In genomic region chr12:30883986-30884621, GRCm38 (mm10) we compare ENCODE assay signal across 8 mouse cellular contexts. TPM values are rescaled to one million over a fixed set of nuclear protein-coding genes. Genes with fewer than 3 reads are reported as not detected.
A peak's percentile ranks its signal among the peaks of the same experiment; 100 is the strongest.
DNase-seq lines count a peak whose midpoint lies in the region; ATAC-seq and TF ChIP-seq lines count a peak whose summit lies in the region.

TSS of gene Alkal2 (plus strand) at chr12:30884322.

- peak within 1 kb of the TSS; percentile 42 for H3K9ac ChIP-seq in hindbrain, embryonic 15.5 days

- peaks cover 39% of the 10 kb centered on the region for H3K27me3 ChIP-seq in hindbrain, embryonic 15.5 days

- H3K4me3 ChIP-seq in layer of hippocampus, adult 2 months: peak within 1 kb of the TSS; percentile 68
- H3K4me3 ChIP-seq in bone marrow macrophage, adult 2 months (ENCODE audit: insufficient read depth, low read length): peak within 1 kb of the TSS; percentile 35
- peak within 1 kb of the TSS; percentile 53 for H3K4me3 ChIP-seq in hindbrain, embryonic 15.5 days

- TF ChIP-seq CTCF in layer of hippocampus, adult 2 months (conservative IDR thresholded peaks at IDR 0.05): no peak
- TF ChIP-seq CTCF in bone marrow macrophage, adult 2 months (IDR thresholded peaks at IDR 0.05; ENCODE audit: low read depth, low read length): no peak

- no peak for DNase-seq in layer of hippocampus, adult 2 months (ENCODE audit: low spot score in 2 of 2)
- no peak for DNase-seq in layer of hippocampus, adult 9-10 months (ENCODE audit: low spot score)
- DNase-seq in gastrocnemius, adult 18-20 months (ENCODE audit: low spot score): peak; percentile 31
- DNase-seq in spleen, postnatal 14 days (ENCODE audit: low spot score in 2 of 2): no peak
- no peak for DNase-seq in thymus, postnatal 14 days

- H3K9me3 ChIP-seq in hindbrain, embryonic 15.5 days: no peaks in the 10 kb centered on the region

- WGBS in hindbrain, embryonic 15.5 days: under 1% methylated on average over 54 of the region's 58 CpGs

- peak within 1 kb of the TSS; percentile 99 for H3K4me2 ChIP-seq in hindbrain, embryonic 15.5 days

- no peak within 1 kb of the TSS for H3K27ac ChIP-seq in layer of hippocampus, adult 2 months
- no peak within 1 kb of the TSS for H3K27ac ChIP-seq in bone marrow macrophage, adult 2 months (ENCODE audit: insufficient read depth, low read depth, low read length)
- no peak within 1 kb of the TSS for H3K27ac ChIP-seq in hindbrain, embryonic 15.5 days (replicated peaks)

- no peaks in the 10 kb centered on the region for H3K36me3 ChIP-seq in hindbrain, embryonic 15.5 days

- peak; percentile 77 for ATAC-seq in hindbrain, embryonic 15.5 days (ENCODE audit: low FRiP score, low read depth)
- ATAC-seq in megakaryocyte-erythroid progenitor cell, adult 5-6 weeks (replicated peaks; ENCODE audit: low FRiP score, low TSS enrichment, poor library complexity, severe bottlenecking): peak; percentile 17; the same call in 1 of the 2 replicates

- no peak for TF ChIP-seq POLR2A in bone marrow macrophage, adult 2 months (IDR thresholded peaks at IDR 0.05; ENCODE audit: borderline replicate concordance, low read depth, low read length)

- no peaks in the 10 kb centered on the region for H3K4me1 ChIP-seq in bone marrow macrophage, adult 2 months (ENCODE audit: control insufficient read depth, insufficient read depth, low read length)
- peaks cover 12% of the 10 kb centered on the region for H3K4me1 ChIP-seq in hindbrain, embryonic 15.5 days (replicated peaks)

RNA-seq across cellular contexts. Expression of gene Alkal2, which starts in this region (rescaled TPM):
- total RNA-seq in layer of hippocampus, adult 2 months (2021): 1 to 10 TPM; 3.2 to 4.6 TPM
- not detected in 2 replicates for polyA plus RNA-seq in bone marrow macrophage, adult 2 months (2012; ENCODE audit: insufficient read depth, insufficient read length, missing spikeins)
- total RNA-seq in gastrocnemius, adult 18-20 months (2021): 1 to 10 TPM in 1 of 2 experiments, under 1 TPM in 1; 0.83 to 1.9 TPM
- polyA plus RNA-seq in hindbrain, embryonic 15.5 days (2015; fragmentation: Nextera tagmentation; extraction: Ambion mirVana): 0.83 and 1.4 TPM in 2 replicates
- not detected in 2 replicates for total RNA-seq in megakaryocyte-erythroid progenitor cell, adult 5-6 weeks (2014; fragmentation: Nextera tagmentation)
- not detected in 2 replicates for total RNA-seq in megakaryocyte-erythroid progenitor cell, adult 5-6 weeks (2017)

Comparison
In these comparisons a context has a peak if more than half of its experiments do, and no peak if none do; other contexts are left out.
1. Peak in ATAC-seq in megakaryocyte-erythroid progenitor cell, adult 5-6 weeks; RNA of the gene not detected or under 1 TPM.